Mouse (Mus musculus): ENCODE measurements at regions not wholly inside any gene's neighbourhood (a gene's known extent, or its start where the extent isn't known, plus 50 kb on each side); places are given as distances from the start of the nearest gene placed in this dataset.

GRCm38 (mm10) chr8:26262536-26262935, 143.2 kb downstream of the Gm45692 start:
- Histone ChIP-seq H3K4me2 (no peak overlapping the region), H3K27me3 (ENCODE audit: control insufficient read depth, insufficient read depth, low read length) (no peaks in the 10 kb centered on the region), H3K4me3 (ENCODE audit: low read depth, low read length) (no peak overlapping the region), H3K36me3 (ENCODE audit: control insufficient read depth, insufficient read depth, low read length) (no peaks in the 10 kb centered on the region), H3K9ac (ENCODE audit: low read length) (no peak overlapping the region), H3K4me1 (ENCODE audit: control insufficient read depth, insufficient read depth, low read length) (peaks cover 6% of the 10 kb centered on the region; the same call in 1 of the 2 replicates), H3K27ac (ENCODE audit: low read depth, low read length) (no peak overlapping the region), H3K9me3 (ENCODE audit: control insufficient read depth, low read length) (no peaks in the 10 kb centered on the region)
- ATAC-seq (ENCODE audit: low FRiP score) = no peak
- 94% methylated on average over 10 of the region's 10 CpGs for WGBS
- no peak for DNase-seq (ENCODE audit: low spot score, missing footprints)

DNA sequence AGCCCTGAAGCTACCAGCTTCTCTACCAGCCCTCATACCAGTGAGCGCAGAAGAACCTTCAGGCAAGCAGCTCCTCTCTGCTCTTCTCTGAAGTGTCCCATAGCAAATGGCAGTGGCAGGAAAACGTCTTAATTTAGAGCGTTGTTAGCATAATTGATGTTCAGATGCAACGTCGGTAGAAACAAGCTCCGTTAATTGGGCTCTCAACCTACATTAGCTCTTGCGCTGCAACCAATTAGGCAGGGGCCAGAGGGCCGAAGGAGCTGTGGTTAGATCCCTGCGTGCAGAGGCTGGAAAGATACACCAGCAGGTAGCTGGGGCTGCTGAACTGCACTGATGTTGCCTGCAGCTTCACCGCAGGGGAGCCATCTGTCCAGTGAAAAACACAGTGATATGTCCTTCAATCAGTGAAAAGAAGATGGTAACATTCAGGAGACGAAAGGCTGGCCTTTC, 145.6 kb downstream of the Gm45692 start:
- Histone ChIP-seq H3K27me3 (ENCODE audit: control insufficient read depth, insufficient read depth, low read length) (no peaks in the 10 kb centered on the region), H3K4me3 (ENCODE audit: low read depth, low read length) (no peak overlapping the region), H3K27ac (ENCODE audit: low read depth, low read length) (no peak overlapping the region), H3K9ac (ENCODE audit: low read length) (no peak overlapping the region; the same call in 1 of the 2 replicates), H3K36me3 (ENCODE audit: control insufficient read depth, insufficient read depth, low read length) (no peaks in the 10 kb centered on the region), H3K4me2 (no peak overlapping the region), H3K4me1 (ENCODE audit: control insufficient read depth, insufficient read depth, low read length) (peaks cover 8% of the 10 kb centered on the region; the same call in 1 of the 2 replicates), H3K9me3 (ENCODE audit: control insufficient read depth, low read length) (no peaks in the 10 kb centered on the region)
- ATAC-seq (ENCODE audit: low FRiP score) = peak; percentile 57; the same call in 1 of the 2 replicates
- DNase-seq (ENCODE audit: low spot score, missing footprints) = peak; percentile 82
- WGBS = 32% methylated on average over 11 of the region's 11 CpGs

DNA sequence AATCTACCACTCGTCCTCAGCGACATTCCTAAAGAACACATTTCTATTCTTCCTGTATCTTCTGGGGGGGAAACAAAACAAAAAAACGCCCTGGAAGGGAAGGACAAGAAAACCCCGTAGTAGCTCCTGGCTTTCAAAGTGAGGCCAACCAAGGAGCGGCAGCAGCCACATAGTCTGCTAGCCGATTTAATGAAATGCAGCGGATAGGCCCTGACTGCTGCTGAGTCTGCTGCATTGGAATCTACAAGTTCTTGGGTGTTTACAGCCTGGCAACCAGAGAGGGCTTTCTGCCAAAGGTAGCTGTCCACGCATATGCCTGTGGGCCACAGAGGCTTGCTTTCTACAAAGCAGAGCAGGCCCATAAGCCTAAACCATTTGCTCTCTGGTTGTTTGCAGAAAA, 146.0 kb downstream of the Gm45692 start:
- Histone ChIP-seq H3K27ac (ENCODE audit: low read depth, low read length) (no peak overlapping the region; the same call in 1 of the 2 replicates), H3K36me3 (ENCODE audit: control insufficient read depth, insufficient read depth, low read length) (no peaks in the 10 kb centered on the region), H3K27me3 (ENCODE audit: control insufficient read depth, insufficient read depth, low read length) (no peaks in the 10 kb centered on the region), H3K4me2 (no peak overlapping the region), H3K9ac (ENCODE audit: low read length) (no peak overlapping the region; the same call in 1 of the 2 replicates), H3K4me3 (ENCODE audit: low read depth, low read length) (no peak overlapping the region), H3K9me3 (ENCODE audit: control insufficient read depth, low read length) (no peaks in the 10 kb centered on the region), H3K4me1 (ENCODE audit: control insufficient read depth, insufficient read depth, low read length) (peaks cover 8% of the 10 kb centered on the region; the same call in 1 of the 2 replicates)
- DNase-seq (ENCODE audit: low spot score, missing footprints) (peak; percentile 90), ATAC-seq (ENCODE audit: low FRiP score) (peak; percentile 35; the same call in 1 of the 2 replicates)
- WGBS = 17% methylated on average over 8 of the region's 8 CpGs

- H3K4me3 ChIP-seq (ENCODE audit: low read depth, low read length) = no peak overlapping the region
- H3K4me1 ChIP-seq (ENCODE audit: control insufficient read depth, insufficient read depth, low read length) = peaks cover 8% of the 10 kb centered on the region; the same call in 1 of the 2 replicates
- ATAC-seq (ENCODE audit: low FRiP score) = no peak
- H3K27ac ChIP-seq (ENCODE audit: low read depth, low read length) = no peak overlapping the region
- no peaks in the 10 kb centered on the region for H3K9me3 ChIP-seq (ENCODE audit: control insufficient read depth, low read length)
- H3K27me3 ChIP-seq (ENCODE audit: control insufficient read depth, insufficient read depth, low read length) = no peaks in the 10 kb centered on the region
- H3K9ac ChIP-seq (ENCODE audit: low read length) = no peak overlapping the region
- no peak overlapping the region for H3K4me2 ChIP-seq
- 84% methylated on average over 4 of the region's 4 CpGs for WGBS
- no peaks in the 10 kb centered on the region for H3K36me3 ChIP-seq (ENCODE audit: control insufficient read depth, insufficient read depth, low read length)
- no peak for DNase-seq (ENCODE audit: low spot score, missing footprints)
These were observed 147.1 kb downstream of the Gm45692 start for GRCm38 (mm10) chr8:26266384-26266783.

DNA sequence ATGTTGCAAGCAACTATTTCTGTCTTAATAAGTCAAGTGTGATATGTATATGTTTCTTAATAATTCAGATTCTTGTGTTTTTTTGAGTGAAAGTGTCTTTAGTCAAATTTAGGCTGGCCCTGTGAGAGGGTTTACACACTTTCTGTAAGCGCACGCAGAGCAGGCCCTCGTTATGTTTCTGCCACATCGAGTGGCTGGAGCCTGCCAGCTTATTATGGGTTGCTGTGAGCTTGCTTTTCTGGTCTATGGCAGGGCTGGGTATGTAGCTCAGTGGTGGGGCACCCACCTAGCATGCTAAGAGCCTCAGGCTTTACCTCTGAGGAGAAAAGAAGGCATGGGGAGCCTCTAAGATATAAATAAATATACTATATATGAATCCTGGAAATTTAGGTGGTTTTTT, 148.2 kb downstream of the Gm45692 start:
- Histone ChIP-seq H3K4me2 (no peak overlapping the region), H3K9ac (ENCODE audit: low read length) (no peak overlapping the region), H3K9me3 (ENCODE audit: control insufficient read depth, low read length) (no peaks in the 10 kb centered on the region), H3K27ac (ENCODE audit: low read depth, low read length) (no peak overlapping the region), H3K27me3 (ENCODE audit: control insufficient read depth, insufficient read depth, low read length) (no peaks in the 10 kb centered on the region), H3K4me1 (ENCODE audit: control insufficient read depth, insufficient read depth, low read length) (peaks cover 8% of the 10 kb centered on the region; the same call in 1 of the 2 replicates), H3K4me3 (ENCODE audit: low read depth, low read length) (no peak overlapping the region), H3K36me3 (ENCODE audit: control insufficient read depth, insufficient read depth, low read length) (no peaks in the 10 kb centered on the region)
- ATAC-seq (ENCODE audit: low FRiP score) (no peak), DNase-seq (ENCODE audit: low spot score, missing footprints) (no peak)
- 80% methylated on average over 4 of the region's 4 CpGs for WGBS

- peaks cover 10% of the 10 kb centered on the region; the same call in 1 of the 2 replicates for H3K4me1 ChIP-seq (ENCODE audit: control insufficient read depth, insufficient read depth, low read length)
- WGBS = 68% methylated on average over 17 of the region's 17 CpGs
- H3K27me3 ChIP-seq (ENCODE audit: control insufficient read depth, insufficient read depth, low read length) = no peaks in the 10 kb centered on the region
- no peak overlapping the region for H3K27ac ChIP-seq (ENCODE audit: low read depth, low read length)
- no peaks in the 10 kb centered on the region for H3K9me3 ChIP-seq (ENCODE audit: control insufficient read depth, low read length)
- no peak overlapping the region for H3K4me3 ChIP-seq (ENCODE audit: low read depth, low read length)
- ATAC-seq (ENCODE audit: low FRiP score) (no peak), DNase-seq (ENCODE audit: low spot score, missing footprints) (no peak)
- no peak overlapping the region for H3K4me2 ChIP-seq
- H3K9ac ChIP-seq (ENCODE audit: low read length) = no peak overlapping the region
- H3K36me3 ChIP-seq (ENCODE audit: control insufficient read depth, insufficient read depth, low read length) = no peaks in the 10 kb centered on the region
These were observed 149.5 kb downstream of the Gm45692 start for GRCm38 (mm10) chr8:26268751-26269415.

DNA sequence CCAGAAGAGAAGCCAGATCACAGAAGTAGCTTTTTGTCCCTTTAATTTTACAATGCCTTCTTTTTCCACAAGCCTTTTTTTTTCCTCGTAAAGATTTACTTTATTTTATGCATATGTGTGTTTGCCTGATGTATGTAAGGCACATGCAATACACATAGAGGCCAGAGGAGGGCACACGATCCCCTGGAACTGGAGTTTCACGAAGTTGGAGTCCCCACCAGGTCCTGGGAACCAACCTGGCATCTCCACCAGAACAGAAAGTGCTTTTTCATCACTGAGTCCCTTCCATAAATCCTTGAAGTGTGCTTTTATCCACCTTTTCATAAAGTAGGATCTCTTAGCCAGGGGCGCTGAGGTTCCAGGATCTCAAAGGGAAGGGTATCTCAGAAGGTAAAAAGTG, 152.8 kb downstream of the Gm45692 start:
- H3K4me2 ChIP-seq = no peak overlapping the region
- no peak overlapping the region for H3K4me3 ChIP-seq (ENCODE audit: low read depth, low read length)
- no peaks in the 10 kb centered on the region for H3K9me3 ChIP-seq (ENCODE audit: control insufficient read depth, low read length)
- no peaks in the 10 kb centered on the region for H3K36me3 ChIP-seq (ENCODE audit: control insufficient read depth, insufficient read depth, low read length)
- DNase-seq (ENCODE audit: low spot score, missing footprints) (peak; percentile 86), ATAC-seq (ENCODE audit: low FRiP score) (no peak)
- peaks cover 4% of the 10 kb centered on the region; the same call in 1 of the 2 replicates for H3K4me1 ChIP-seq (ENCODE audit: control insufficient read depth, insufficient read depth, low read length)
- no peak overlapping the region for H3K9ac ChIP-seq (ENCODE audit: low read length)
- no peak overlapping the region for H3K27ac ChIP-seq (ENCODE audit: low read depth, low read length)
- H3K27me3 ChIP-seq (ENCODE audit: control insufficient read depth, insufficient read depth, low read length) = no peaks in the 10 kb centered on the region
- WGBS = 33% methylated on average over 4 of the region's 4 CpGs

DNA sequence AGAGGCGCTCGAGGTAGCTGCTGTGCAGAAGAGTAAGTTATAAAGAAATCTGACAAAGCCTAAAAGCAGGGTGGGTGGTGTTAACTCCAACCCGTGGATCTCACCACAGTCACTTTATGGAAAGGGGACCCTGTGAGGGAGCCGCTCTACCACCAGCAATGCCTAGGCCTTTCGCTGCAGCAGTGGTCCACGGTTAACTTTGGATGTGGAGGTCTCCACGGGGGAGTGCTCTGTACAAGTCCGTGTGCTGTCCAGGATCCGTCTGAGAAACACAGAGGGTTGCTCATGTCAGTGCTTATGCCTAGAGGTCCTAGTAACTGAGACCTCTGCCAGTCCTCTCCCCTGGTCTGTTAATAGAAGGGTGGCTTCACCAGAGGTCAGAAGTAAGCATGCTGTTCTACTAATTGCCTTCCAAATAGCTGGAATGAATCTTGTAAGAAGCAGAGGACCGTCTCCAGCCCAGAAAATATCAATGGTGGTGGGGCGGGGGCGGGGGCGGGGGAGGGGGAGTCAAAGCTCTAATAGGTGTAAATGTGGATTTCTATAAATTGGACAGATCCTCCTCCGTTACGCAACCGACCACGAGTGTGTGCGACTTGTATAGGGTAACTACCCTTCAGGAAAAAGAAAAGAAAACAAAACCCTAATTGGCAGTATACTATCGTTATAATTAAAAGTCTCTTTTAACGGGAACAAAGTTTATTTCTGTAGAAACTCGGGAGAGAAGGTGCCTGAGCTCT, 153.5 kb downstream of the Gm45692 start:
- H3K4me3 ChIP-seq (ENCODE audit: low read depth, low read length) = no peak overlapping the region
- ATAC-seq (ENCODE audit: low FRiP score) (peak; percentile 50; the same call in 1 of the 2 replicates), DNase-seq (ENCODE audit: low spot score, missing footprints) (peak; percentile 79)
- H3K27me3 ChIP-seq (ENCODE audit: control insufficient read depth, insufficient read depth, low read length) = no peaks in the 10 kb centered on the region
- WGBS = 38% methylated on average over 21 of the region's 21 CpGs
- peaks cover 2% of the 10 kb centered on the region; the same call in 1 of the 2 replicates for H3K4me1 ChIP-seq (ENCODE audit: control insufficient read depth, insufficient read depth, low read length)
- H3K9ac ChIP-seq (ENCODE audit: low read length) = no peak overlapping the region
- no peak overlapping the region for H3K4me2 ChIP-seq
- H3K36me3 ChIP-seq (ENCODE audit: control insufficient read depth, insufficient read depth, low read length) = no peaks in the 10 kb centered on the region
- H3K9me3 ChIP-seq (ENCODE audit: control insufficient read depth, low read length) = no peaks in the 10 kb centered on the region
- H3K27ac ChIP-seq (ENCODE audit: low read depth, low read length) = no peak overlapping the region

GRCm38 (mm10) chr8:26273415-26273760, 154.1 kb downstream of the Gm45692 start:
- Histone ChIP-seq H3K27me3 (ENCODE audit: control insufficient read depth, insufficient read depth, low read length) (no peaks in the 10 kb centered on the region), H3K27ac (ENCODE audit: low read depth, low read length) (no peak overlapping the region), H3K9ac (ENCODE audit: low read length) (no peak overlapping the region), H3K4me3 (ENCODE audit: low read depth, low read length) (no peak overlapping the region), H3K4me1 (ENCODE audit: control insufficient read depth, insufficient read depth, low read length) (peaks cover 2% of the 10 kb centered on the region; the same call in 1 of the 2 replicates), H3K36me3 (ENCODE audit: control insufficient read depth, insufficient read depth, low read length) (no peaks in the 10 kb centered on the region), H3K9me3 (ENCODE audit: control insufficient read depth, low read length) (no peaks in the 10 kb centered on the region), H3K4me2 (peak overlapping the region; percentile 16; the same call in 1 of the 2 replicates)
- peak; percentile 75 for ATAC-seq (ENCODE audit: low FRiP score)
- under 1% methylated on average over 12 of the region's 12 CpGs for WGBS
- DNase-seq (ENCODE audit: low spot score, missing footprints) = peak; percentile 90

All from midbrain, embryonic 11.5 days (tissue).